Mouse (Mus musculus): ENCODE results near the gene Tek. TPM values are rescaled to one million over a fixed set of nuclear protein-coding genes. Genes with fewer than 3 reads are reported as not detected.

Tek gene
- polyA plus RNA-seq, 1 experiment from 2014 or later = 8.8 TPM

- H3K36me3 ChIP-seq (replicated peaks) = no peaks in the 10 kb centered on the region
- ATAC-seq (replicated peaks) = no peak
- H3K9me3 ChIP-seq = no peaks in the 10 kb centered on the region
- H3K4me2 ChIP-seq = no peak overlapping the region
- no peak overlapping the region for H3K4me3 ChIP-seq
- H3K27me3 ChIP-seq (replicated peaks) = no peaks in the 10 kb centered on the region
- H3K4me1 ChIP-seq = no peaks in the 10 kb centered on the region
- no peak overlapping the region for H3K9ac ChIP-seq
- WGBS = 87% methylated on average over 1 of the region's 1 CpGs
- no peak overlapping the region for H3K27ac ChIP-seq
Measured at GRCm38 (mm10) chr4:94741824-94742223, 2.7 kb downstream of the Tek start.

GRCm38 (mm10) chr4:94745749-94746148, 6.7 kb downstream of the Tek start:
- Histone ChIP-seq H3K9ac (no peak overlapping the region), H3K27ac (no peak overlapping the region)
- ATAC-seq (replicated peaks) = no peak

DNA sequence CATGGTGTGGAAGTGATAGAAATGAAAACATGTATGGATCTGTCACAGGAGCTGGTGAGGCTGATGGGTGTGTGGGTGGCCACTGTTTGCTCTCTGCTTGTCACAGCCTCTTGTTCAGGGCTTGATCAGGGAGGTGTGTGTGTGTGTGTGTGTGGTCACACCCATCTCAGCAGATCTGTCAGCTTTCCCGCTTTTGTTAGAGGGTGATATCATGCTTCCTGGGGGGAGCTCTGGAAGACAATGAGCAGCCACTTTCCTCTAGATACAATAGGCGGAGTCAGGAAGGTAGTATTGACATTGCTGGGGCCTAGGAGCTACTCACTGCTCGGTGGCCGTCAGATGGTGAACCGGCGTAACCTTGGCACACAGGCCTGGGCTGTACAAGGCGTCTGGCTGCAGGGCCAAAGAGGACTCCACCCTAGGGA, 7.3 kb downstream of the Tek start:
- Histone ChIP-seq H3K4me1 (no peaks in the 10 kb centered on the region), H3K4me2 (no peak overlapping the region), H3K27ac (no peak overlapping the region), H3K9me3 (no peaks in the 10 kb centered on the region), H3K27me3 (replicated peaks) (no peaks in the 10 kb centered on the region), H3K9ac (no peak overlapping the region), H3K4me3 (no peak overlapping the region), H3K36me3 (replicated peaks) (no peaks in the 10 kb centered on the region)
- no peak for ATAC-seq (replicated peaks)
- WGBS = 41% methylated on average over 7 of the region's 7 CpGs

More at GRCm38 (mm10) chr4:94745749-94746148, 6.7 kb downstream of the Tek start:
- Histone ChIP-seq H3K27me3 (replicated peaks) (no peaks in the 10 kb centered on the region), H3K36me3 (replicated peaks) (no peaks in the 10 kb centered on the region), H3K4me1 (no peaks in the 10 kb centered on the region), H3K4me2 (no peak overlapping the region), H3K4me3 (no peak overlapping the region), H3K9me3 (no peaks in the 10 kb centered on the region)
- WGBS = 81% methylated on average over 3 of the region's 3 CpGs

DNA sequence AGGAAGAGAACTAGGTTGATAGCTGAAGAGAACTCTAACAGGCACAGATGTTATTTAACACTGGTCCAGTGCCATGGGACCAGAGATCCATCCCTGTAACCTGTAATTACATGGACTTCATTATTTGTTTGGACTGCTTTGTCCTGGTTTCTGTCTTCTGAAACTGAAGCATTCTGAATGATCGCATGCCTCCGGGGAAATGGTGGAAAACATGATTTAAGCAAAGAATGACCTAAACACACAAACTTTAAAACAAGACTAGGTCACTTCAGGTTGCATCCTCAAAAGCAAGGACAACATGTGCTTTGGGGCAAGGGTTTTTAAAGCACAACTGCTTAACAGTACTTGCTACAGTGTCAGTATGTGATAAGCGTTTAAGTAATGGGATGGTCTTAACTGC, 8.2 kb downstream of the Tek start:
- no peaks in the 10 kb centered on the region for H3K36me3 ChIP-seq (replicated peaks)
- no peak overlapping the region for H3K4me2 ChIP-seq
- ATAC-seq (replicated peaks) = no peak
- WGBS = 92% methylated on average over 3 of the region's 3 CpGs
- no peak overlapping the region for H3K9ac ChIP-seq
- H3K4me1 ChIP-seq = no peaks in the 10 kb centered on the region
- H3K27ac ChIP-seq = no peak overlapping the region
- H3K4me3 ChIP-seq = no peak overlapping the region
- no peaks in the 10 kb centered on the region for H3K9me3 ChIP-seq
- H3K27me3 ChIP-seq (replicated peaks) = no peaks in the 10 kb centered on the region

GRCm38 (mm10) chr4:94752512-94752911, 13.4 kb downstream of the Tek start:
- H3K36me3 ChIP-seq (replicated peaks) = no peaks in the 10 kb centered on the region
- H3K4me2 ChIP-seq = no peak overlapping the region
- no peak overlapping the region for H3K4me3 ChIP-seq
- peak; percentile 83 for ATAC-seq (replicated peaks)
- no peaks in the 10 kb centered on the region for H3K9me3 ChIP-seq
- WGBS = 22% methylated on average over 9 of the region's 9 CpGs
- H3K27me3 ChIP-seq (replicated peaks) = no peaks in the 10 kb centered on the region
- no peak overlapping the region for H3K9ac ChIP-seq
- H3K4me1 ChIP-seq = no peaks in the 10 kb centered on the region
- no peak overlapping the region for H3K27ac ChIP-seq

- Histone ChIP-seq H3K4me2 (no peak overlapping the region), H3K4me3 (no peak overlapping the region), H3K4me1 (no peaks in the 10 kb centered on the region), H3K27me3 (replicated peaks) (no peaks in the 10 kb centered on the region), H3K9ac (no peak overlapping the region), H3K36me3 (replicated peaks) (no peaks in the 10 kb centered on the region), H3K27ac (no peak overlapping the region), H3K9me3 (no peaks in the 10 kb centered on the region)
- ATAC-seq (replicated peaks) = peak; percentile 39; the same call in 1 of the 2 replicates
Measured at GRCm38 (mm10) chr4:94765217-94765616, 26.1 kb downstream of the Tek start.

- 88% methylated on average over 7 of the region's 7 CpGs for WGBS
- no peak for ATAC-seq (replicated peaks)
- Histone ChIP-seq H3K9me3 (no peaks in the 10 kb centered on the region), H3K36me3 (replicated peaks) (no peaks in the 10 kb centered on the region), H3K27ac (no peak overlapping the region), H3K27me3 (replicated peaks) (no peaks in the 10 kb centered on the region), H3K4me2 (no peak overlapping the region), H3K4me3 (no peak overlapping the region), H3K4me1 (no peaks in the 10 kb centered on the region), H3K9ac (no peak overlapping the region)
Measured at GRCm38 (mm10) chr4:94766176-94766575, 27.1 kb downstream of the Tek start.

DNA sequence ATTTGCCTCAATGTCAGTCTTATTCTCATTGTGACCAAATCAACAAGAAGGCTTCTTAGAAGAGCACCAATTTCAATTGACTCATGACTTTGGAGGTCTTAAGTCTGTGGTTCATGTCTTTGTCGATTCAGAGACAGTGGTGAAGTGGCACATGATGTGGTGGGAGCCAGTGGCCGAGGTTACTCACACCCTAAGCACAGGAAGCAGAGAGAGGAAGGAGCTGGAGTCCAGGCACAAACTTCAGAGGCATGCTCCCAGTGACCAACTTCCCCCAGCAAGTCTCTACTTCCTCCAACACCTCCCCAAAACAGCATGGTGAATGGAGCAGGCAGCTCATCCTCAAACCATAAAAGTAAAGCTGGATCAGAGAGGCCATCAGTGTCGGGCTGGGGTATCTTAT, 29.5 kb downstream of the Tek start:
- no peak for ATAC-seq (replicated peaks)
- no peaks in the 10 kb centered on the region for H3K27me3 ChIP-seq (replicated peaks)
- H3K36me3 ChIP-seq (replicated peaks) = no peaks in the 10 kb centered on the region
- 85% methylated on average over 3 of the region's 3 CpGs for WGBS
- H3K9me3 ChIP-seq = no peaks in the 10 kb centered on the region
- no peak overlapping the region for H3K27ac ChIP-seq
- no peaks in the 10 kb centered on the region for H3K4me1 ChIP-seq
- H3K4me3 ChIP-seq = no peak overlapping the region
- H3K4me2 ChIP-seq = no peak overlapping the region
- no peak overlapping the region for H3K9ac ChIP-seq

GRCm38 (mm10) chr4:94781043-94781442, 42.0 kb downstream of the Tek start:
- H3K4me3 ChIP-seq = no peak overlapping the region
- no peaks in the 10 kb centered on the region for H3K36me3 ChIP-seq (replicated peaks)
- H3K27me3 ChIP-seq (replicated peaks) = no peaks in the 10 kb centered on the region
- H3K9ac ChIP-seq = no peak overlapping the region
- no peak for ATAC-seq (replicated peaks)
- WGBS = 96% methylated on average over 5 of the region's 5 CpGs
- H3K9me3 ChIP-seq = no peaks in the 10 kb centered on the region
- no peak overlapping the region for H3K27ac ChIP-seq
- H3K4me2 ChIP-seq = no peak overlapping the region
- H3K4me1 ChIP-seq = no peaks in the 10 kb centered on the region

- no peaks in the 10 kb centered on the region for H3K27me3 ChIP-seq (replicated peaks)
- WGBS = 95% methylated on average over 2 of the region's 2 CpGs
- H3K36me3 ChIP-seq (replicated peaks) = no peaks in the 10 kb centered on the region
- no peak overlapping the region for H3K27ac ChIP-seq
- no peaks in the 10 kb centered on the region for H3K4me1 ChIP-seq
- no peak overlapping the region for H3K9ac ChIP-seq
- H3K4me2 ChIP-seq = no peak overlapping the region
- no peak overlapping the region for H3K4me3 ChIP-seq
- H3K9me3 ChIP-seq = no peaks in the 10 kb centered on the region
- ATAC-seq (replicated peaks) = no peak
Measured at GRCm38 (mm10) chr4:94785921-94786320, 46.8 kb downstream of the Tek start.

DNA sequence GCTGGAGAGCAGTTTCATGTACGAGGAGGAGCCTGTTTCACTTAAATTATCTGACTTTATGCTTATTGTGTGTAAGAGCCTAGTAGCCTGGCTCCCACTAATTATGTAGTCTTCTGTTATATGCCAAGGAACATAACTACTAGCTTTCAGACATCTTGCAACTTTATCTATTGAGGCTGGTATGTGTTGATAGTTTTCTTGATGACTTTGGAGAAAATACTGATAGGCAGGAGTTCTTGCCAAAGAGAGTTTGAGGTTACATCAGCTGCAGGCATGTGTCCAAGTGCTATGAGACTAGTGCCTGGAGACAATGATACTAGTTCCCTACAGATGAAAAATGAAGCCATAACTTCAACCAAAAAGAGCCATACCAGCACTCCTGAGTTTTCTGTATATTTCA, 64.1 kb downstream of the Tek start:
- no peaks in the 10 kb centered on the region for H3K4me1 ChIP-seq
- ATAC-seq (replicated peaks) = no peak
- no peaks in the 10 kb centered on the region for H3K9me3 ChIP-seq
- H3K27me3 ChIP-seq (replicated peaks) = no peaks in the 10 kb centered on the region
- H3K27ac ChIP-seq = no peak overlapping the region
- H3K36me3 ChIP-seq (replicated peaks) = no peaks in the 10 kb centered on the region
- no peak overlapping the region for H3K4me3 ChIP-seq
- no peak overlapping the region for H3K4me2 ChIP-seq
- no peak overlapping the region for H3K9ac ChIP-seq
- 67% methylated on average over 1 of the region's 1 CpGs for WGBS

DNA sequence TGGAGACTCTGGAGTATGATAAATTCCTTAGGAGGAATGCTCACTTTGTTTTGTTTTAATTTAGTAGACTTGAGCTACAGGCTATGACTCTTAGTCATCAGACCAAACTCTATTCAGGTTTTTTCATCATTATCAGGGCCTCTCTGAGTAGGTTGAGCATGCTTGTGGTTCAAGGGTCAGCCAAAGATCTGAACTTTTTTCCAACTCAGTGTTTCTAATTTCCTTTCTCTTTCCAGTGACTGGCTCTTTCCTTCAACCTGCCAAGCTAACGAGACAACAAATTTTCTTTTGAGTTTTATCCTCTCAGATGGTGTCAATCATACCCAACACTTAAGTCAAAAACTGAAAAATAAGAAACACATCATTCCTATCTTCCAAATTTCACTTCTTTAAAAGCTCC, 71.5 kb downstream of the Tek start:
- ATAC-seq (replicated peaks) = no peak
- H3K4me1 ChIP-seq = no peaks in the 10 kb centered on the region
- H3K27me3 ChIP-seq (replicated peaks) = no peaks in the 10 kb centered on the region
- 74% methylated on average over 1 of the region's 1 CpGs for WGBS
- no peak overlapping the region for H3K27ac ChIP-seq
- no peaks in the 10 kb centered on the region for H3K36me3 ChIP-seq (replicated peaks)
- no peak overlapping the region for H3K9ac ChIP-seq
- no peaks in the 10 kb centered on the region for H3K9me3 ChIP-seq
- no peak overlapping the region for H3K4me2 ChIP-seq
- H3K4me3 ChIP-seq = no peak overlapping the region

DNA sequence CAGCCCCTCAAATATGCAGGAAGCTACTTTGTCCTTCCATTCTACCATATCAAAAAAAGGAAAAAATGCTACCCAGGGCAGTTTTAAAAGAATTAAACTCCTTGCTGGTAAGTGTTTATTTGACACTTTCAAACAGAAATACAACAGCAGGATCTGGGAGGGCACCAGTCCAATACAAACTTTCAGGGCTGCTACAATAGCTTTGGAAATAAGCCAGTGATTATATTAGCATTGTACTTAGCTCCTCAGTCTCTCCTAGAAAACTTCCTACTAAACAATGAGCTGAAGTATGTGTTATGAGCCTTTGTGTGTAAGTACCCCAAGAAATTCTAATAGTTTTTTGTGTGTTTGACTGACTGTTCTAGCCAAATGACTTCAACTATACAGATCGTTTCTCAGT, 87.8 kb downstream of the Tek start:
- no peak overlapping the region for H3K4me2 ChIP-seq
- no peak overlapping the region for H3K27ac ChIP-seq
- H3K27me3 ChIP-seq (replicated peaks) = no peaks in the 10 kb centered on the region
- H3K4me3 ChIP-seq = no peak overlapping the region
- H3K9ac ChIP-seq = no peak overlapping the region
- ATAC-seq (replicated peaks) = no peak
- no peaks in the 10 kb centered on the region for H3K4me1 ChIP-seq
- 62% methylated on average over 1 of the region's 1 CpGs for WGBS
- H3K36me3 ChIP-seq (replicated peaks) = no peaks in the 10 kb centered on the region
- H3K9me3 ChIP-seq = peaks cover 4% of the 10 kb centered on the region; the same call in 1 of the 2 replicates

DNA sequence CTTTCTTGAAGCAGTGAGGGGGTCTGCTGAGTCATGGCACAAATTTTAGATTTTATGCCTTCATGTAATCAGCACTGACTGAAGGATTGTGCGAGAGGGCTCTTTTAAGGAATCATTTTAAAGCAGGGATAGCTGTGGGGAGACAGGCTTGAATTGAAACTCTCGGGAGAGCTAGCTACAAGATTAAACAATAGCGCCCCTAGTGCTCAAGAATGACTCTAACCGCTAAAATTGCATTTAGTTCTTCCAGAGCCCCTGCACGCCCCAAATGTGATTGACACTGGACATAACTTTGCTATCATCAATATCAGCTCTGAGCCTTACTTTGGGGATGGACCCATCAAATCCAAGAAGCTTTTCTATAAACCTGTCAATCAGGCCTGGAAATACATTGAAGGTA, 88.3 kb downstream of the Tek start:
- Histone ChIP-seq H3K4me2 (no peak overlapping the region), H3K9me3 (peaks cover 4% of the 10 kb centered on the region; the same call in 1 of the 2 replicates), H3K9ac (no peak overlapping the region), H3K4me1 (no peaks in the 10 kb centered on the region), H3K27ac (no peak overlapping the region), H3K36me3 (replicated peaks) (no peaks in the 10 kb centered on the region), H3K27me3 (replicated peaks) (no peaks in the 10 kb centered on the region), H3K4me3 (no peak overlapping the region)
- no peak for ATAC-seq (replicated peaks)
- 31% methylated on average over 5 of the region's 5 CpGs for WGBS

All from midbrain, embryonic 15.5 days (tissue).